Mouse (Mus musculus): Measurements from ENCODE around the gene Ptprcap. TPM values are rescaled to one million over a fixed set of nuclear protein-coding genes. Genes with fewer than 3 reads are reported as not detected.
"Not testable (repeated sequence)": the region's sequence is repeated elsewhere in the genome, so short reads cannot be mapped to it uniquely, and the experiment has no call there.

Gene Ptprcap
- polyA plus RNA-seq, 1 experiment from 2014 or later: 13.5 TPM

- peaks cover 17% of the 10 kb centered on the region for H3K4me1 ChIP-seq
- H3K4me2 ChIP-seq: peak overlapping the region; percentile 71
- H3K9me3 ChIP-seq: no peaks in the 10 kb centered on the region
- H3K27me3 ChIP-seq: no peaks in the 10 kb centered on the region
- no peak for ATAC-seq (ENCODE audit: borderline replicate concordance, extremely low read depth, low FRiP score, low TSS enrichment)
- 54% methylated on average over 7 of the region's 7 CpGs for WGBS
- H3K27ac ChIP-seq: no peak overlapping the region
- peaks cover 33% of the 10 kb centered on the region for H3K36me3 ChIP-seq
- peak overlapping the region; percentile 78 for H3K4me3 ChIP-seq
- peak overlapping the region; percentile 79 for H3K9ac ChIP-seq
Observed at GRCm38 (mm10) chr19:4126759-4127495, 26.5 kb upstream of the Ptprcap start.

GRCm38 (mm10) chr19:4129462-4129861, 23.9 kb upstream of the Ptprcap start:
- 85% methylated on average over 7 of the region's 7 CpGs for WGBS

GRCm38 (mm10) chr19:4130106-4130505, 23.3 kb upstream of the Ptprcap start:
- no peak overlapping the region for H3K9ac ChIP-seq
- 80% methylated on average over 4 of the region's 4 CpGs for WGBS

More at GRCm38 (mm10) chr19:4129462-4129861, 23.9 kb upstream of the Ptprcap start:
- Histone ChIP-seq H3K4me1 (peaks cover 17% of the 10 kb centered on the region), H3K27ac (no peak overlapping the region), H3K4me3 (no peak overlapping the region), H3K4me2 (no peak overlapping the region), H3K36me3 (peaks cover 46% of the 10 kb centered on the region), H3K9me3 (no peaks in the 10 kb centered on the region), H3K27me3 (no peaks in the 10 kb centered on the region), H3K9ac (no peak overlapping the region)
- ATAC-seq (ENCODE audit: borderline replicate concordance, extremely low read depth, low FRiP score, low TSS enrichment): no peak

DNA sequence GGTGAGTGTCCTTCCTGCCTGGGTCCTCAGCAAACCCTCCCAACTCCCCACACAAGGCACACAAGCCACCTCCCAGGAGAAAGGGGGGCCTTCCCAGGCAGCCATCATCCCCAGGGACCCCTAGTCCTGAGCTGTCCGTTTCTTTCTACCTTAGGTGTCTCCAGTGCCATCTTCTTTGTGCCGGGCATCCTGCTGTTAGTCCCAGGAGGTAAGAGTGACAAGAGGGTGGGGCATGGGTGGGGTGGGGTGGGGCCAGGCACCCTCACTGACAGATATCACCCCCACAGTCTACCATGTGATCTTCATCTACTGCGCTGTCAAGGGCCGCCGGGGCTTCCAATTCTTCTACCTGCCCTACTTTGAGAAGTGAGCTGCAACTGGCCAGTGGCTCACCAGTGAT, 22.3 kb upstream of the Ptprcap start:
- Histone ChIP-seq H3K9me3 (no peaks in the 10 kb centered on the region), H3K4me1 (peaks cover 14% of the 10 kb centered on the region), H3K27ac (no peak overlapping the region), H3K27me3 (no peaks in the 10 kb centered on the region), H3K4me3 (no peak overlapping the region), H3K4me2 (no peak overlapping the region), H3K36me3 (peaks cover 46% of the 10 kb centered on the region), H3K9ac (no peak overlapping the region)
- 86% methylated on average over 5 of the region's 5 CpGs for WGBS
- ATAC-seq (ENCODE audit: borderline replicate concordance, extremely low read depth, low FRiP score, low TSS enrichment): no peak

More at GRCm38 (mm10) chr19:4130106-4130505, 23.3 kb upstream of the Ptprcap start:
- Histone ChIP-seq H3K27ac (no peak overlapping the region), H3K4me3 (no peak overlapping the region), H3K4me2 (no peak overlapping the region), H3K27me3 (no peaks in the 10 kb centered on the region), H3K36me3 (peaks cover 46% of the 10 kb centered on the region), H3K4me1 (peaks cover 14% of the 10 kb centered on the region), H3K9me3 (no peaks in the 10 kb centered on the region)
- no peak for ATAC-seq (ENCODE audit: borderline replicate concordance, extremely low read depth, low FRiP score, low TSS enrichment)

DNA sequence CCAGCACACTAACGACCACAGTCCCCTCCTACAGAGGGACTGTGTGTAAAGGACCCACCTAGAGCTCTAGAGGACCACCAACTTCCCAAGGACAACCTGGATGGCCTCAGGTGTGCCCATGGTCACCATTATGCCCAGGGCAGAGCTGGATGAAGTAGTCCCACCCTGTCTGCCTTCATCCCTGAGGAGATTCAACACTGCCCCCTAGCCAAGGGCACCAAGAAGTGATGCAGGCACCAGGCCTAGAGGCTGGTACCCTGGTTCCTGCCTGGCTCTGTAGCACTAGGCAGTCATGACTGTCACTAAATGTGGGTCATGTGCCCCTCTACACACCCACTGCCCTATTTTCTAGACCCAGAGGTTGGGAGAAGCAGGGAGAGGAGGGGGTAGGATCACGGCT, 21.6 kb upstream of the Ptprcap start:
- peaks cover 10% of the 10 kb centered on the region for H3K4me1 ChIP-seq
- H3K9ac ChIP-seq: no peak overlapping the region
- H3K4me2 ChIP-seq: no peak overlapping the region
- H3K36me3 ChIP-seq: peaks cover 46% of the 10 kb centered on the region
- no peak overlapping the region for H3K27ac ChIP-seq
- no peaks in the 10 kb centered on the region for H3K27me3 ChIP-seq
- no peaks in the 10 kb centered on the region for H3K9me3 ChIP-seq
- 77% methylated on average over 2 of the region's 2 CpGs for WGBS
- H3K4me3 ChIP-seq: no peak overlapping the region
- ATAC-seq (ENCODE audit: borderline replicate concordance, extremely low read depth, low FRiP score, low TSS enrichment): no peak

- Histone ChIP-seq H3K4me1 (no peaks in the 10 kb centered on the region), H3K9me3 (no peaks in the 10 kb centered on the region), H3K4me3 (no peak overlapping the region), H3K4me2 (no peak overlapping the region), H3K27me3 (no peaks in the 10 kb centered on the region), H3K9ac (no peak overlapping the region), H3K36me3 (peaks cover 27% of the 10 kb centered on the region), H3K27ac (no peak overlapping the region)
- ATAC-seq (ENCODE audit: borderline replicate concordance, extremely low read depth, low FRiP score, low TSS enrichment): no peak
- WGBS: 78% methylated on average over 4 of the region's 4 CpGs
Observed at GRCm38 (mm10) chr19:4134354-4134753, 19.1 kb upstream of the Ptprcap start.

DNA sequence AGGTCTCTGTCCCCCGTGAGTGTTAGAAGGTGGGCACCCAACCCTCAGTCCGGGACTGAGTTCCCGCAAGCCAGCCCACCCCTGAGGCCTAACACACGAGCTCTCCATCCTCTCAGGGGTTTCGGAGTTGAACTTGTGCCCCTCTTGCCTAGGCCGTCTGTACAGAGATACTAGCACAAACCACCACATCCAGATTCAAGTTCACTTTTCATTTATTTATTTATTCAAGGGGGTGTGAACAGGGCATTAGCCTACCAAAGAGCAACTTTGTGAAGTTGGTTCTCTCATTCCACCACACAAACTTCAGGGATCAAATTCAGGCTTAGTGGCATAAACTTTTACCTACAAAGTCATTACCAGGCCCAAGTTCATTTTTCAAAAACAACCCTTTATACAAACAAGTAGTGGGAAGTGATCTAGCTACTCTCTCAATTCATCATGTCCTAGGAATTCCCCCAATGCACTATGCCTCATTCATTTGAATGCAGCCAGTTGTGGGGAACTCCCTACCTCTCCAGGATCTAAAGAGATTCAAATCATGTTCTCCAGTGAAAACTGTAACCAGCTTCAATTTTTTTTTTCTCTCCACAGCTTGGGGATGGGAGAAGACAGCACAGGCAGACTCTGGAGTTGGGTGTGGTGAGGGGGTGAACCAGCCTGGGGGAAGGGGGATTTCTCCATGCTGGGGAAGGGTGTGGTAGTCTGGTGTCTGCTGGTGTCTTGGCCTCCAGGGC, 18.0 kb upstream of the Ptprcap start:
- not testable (repeated sequence) for H3K4me3 ChIP-seq; H3K9me3 ChIP-seq; H3K27ac ChIP-seq; H3K4me1 ChIP-seq; ATAC-seq (ENCODE audit: borderline replicate concordance, extremely low read depth, low FRiP score, low TSS enrichment); H3K9ac ChIP-seq; H3K4me2 ChIP-seq; H3K27me3 ChIP-seq
- 65% methylated on average over 6 of the region's 6 CpGs for WGBS
- H3K36me3 ChIP-seq: peaks cover 21% of the 10 kb centered on the region

DNA sequence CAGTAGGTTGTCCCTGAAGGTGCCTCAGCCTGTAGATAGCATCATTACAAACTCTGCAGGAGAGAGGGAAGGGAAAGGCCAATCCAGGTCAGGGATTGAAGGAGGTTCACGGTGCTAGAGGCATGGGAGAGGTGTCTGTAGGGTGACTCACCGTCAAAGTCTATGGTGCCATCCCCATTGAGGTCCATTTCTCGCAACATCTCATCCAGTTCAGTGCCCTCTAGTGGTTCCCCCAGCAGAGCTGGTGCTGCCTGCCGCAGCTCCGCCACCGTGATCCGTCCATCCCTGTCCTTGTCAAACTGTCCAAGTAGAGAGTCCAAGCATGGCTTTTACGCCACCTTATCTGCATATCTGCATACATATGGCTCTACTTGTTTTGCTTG, 17.4 kb upstream of the Ptprcap start:
- peaks cover 21% of the 10 kb centered on the region for H3K36me3 ChIP-seq
- H3K9ac ChIP-seq; H3K27ac ChIP-seq; H3K27me3 ChIP-seq; H3K9me3 ChIP-seq; ATAC-seq (ENCODE audit: borderline replicate concordance, extremely low read depth, low FRiP score, low TSS enrichment); H3K4me3 ChIP-seq; H3K4me2 ChIP-seq; H3K4me1 ChIP-seq: not testable (repeated sequence)
- 13% methylated on average over 8 of the region's 8 CpGs for WGBS

- no peak overlapping the region for H3K4me3 ChIP-seq
- H3K9me3 ChIP-seq: no peaks in the 10 kb centered on the region
- H3K9ac ChIP-seq: no peak overlapping the region
- no peaks in the 10 kb centered on the region for H3K27me3 ChIP-seq
- no peak overlapping the region for H3K4me2 ChIP-seq
- peaks cover 17% of the 10 kb centered on the region for H3K36me3 ChIP-seq
- 72% methylated on average over 5 of the region's 5 CpGs for WGBS
- no peak for ATAC-seq (ENCODE audit: borderline replicate concordance, extremely low read depth, low FRiP score, low TSS enrichment)
- no peaks in the 10 kb centered on the region for H3K4me1 ChIP-seq
- H3K27ac ChIP-seq: no peak overlapping the region
Observed at GRCm38 (mm10) chr19:4136463-4136862, 16.9 kb upstream of the Ptprcap start.

- WGBS: 83% methylated on average over 5 of the region's 5 CpGs
Observed at GRCm38 (mm10) chr19:4137913-4138312, 15.5 kb upstream of the Ptprcap start.

DNA sequence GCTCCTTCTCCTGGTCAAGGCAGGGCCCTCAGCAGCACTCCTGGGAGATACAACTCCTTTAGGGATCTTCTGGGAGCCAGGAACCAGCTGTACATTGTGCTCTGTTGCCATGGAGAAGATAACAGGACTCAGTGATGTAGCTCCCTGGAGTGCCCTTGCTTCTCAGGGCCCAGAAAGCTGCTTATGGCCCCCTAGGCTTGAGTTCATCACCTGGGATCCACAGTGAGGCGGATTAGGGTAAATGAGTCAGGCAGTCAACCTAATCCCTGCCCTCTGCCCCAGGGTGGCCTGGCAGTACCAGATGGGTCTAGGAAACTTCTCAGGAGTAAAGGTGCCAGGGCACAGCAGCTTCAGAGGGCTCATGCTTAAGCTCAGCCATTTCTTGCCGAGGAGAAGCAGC, 14.0 kb upstream of the Ptprcap start, which contains the start of gene Gpr152:
Gene Gpr152 (plus strand): TSS at position 342 of the 400 bp plus-strand sequence.
- Histone ChIP-seq H3K4me3 (no peak within 1 kb of the TSS), H3K9ac (no peak within 1 kb of the TSS), H3K4me1 (no peaks in the 10 kb centered on the region), H3K36me3 (no peaks in the 10 kb centered on the region), H3K9me3 (no peaks in the 10 kb centered on the region), H3K4me2 (no peak within 1 kb of the TSS), H3K27me3 (no peaks in the 10 kb centered on the region), H3K27ac (no peak within 1 kb of the TSS)
- WGBS: 75% methylated on average over 2 of the region's 2 CpGs
- ATAC-seq (ENCODE audit: borderline replicate concordance, extremely low read depth, low FRiP score, low TSS enrichment): no peak

More at GRCm38 (mm10) chr19:4137913-4138312, 15.5 kb upstream of the Ptprcap start:
- Histone ChIP-seq H3K4me2 (no peak overlapping the region), H3K27ac (no peak overlapping the region), H3K4me1 (no peaks in the 10 kb centered on the region), H3K9me3 (no peaks in the 10 kb centered on the region), H3K36me3 (peaks cover 2% of the 10 kb centered on the region; the same call in 1 of the 2 replicates), H3K4me3 (no peak overlapping the region), H3K9ac (no peak overlapping the region), H3K27me3 (no peaks in the 10 kb centered on the region)
- ATAC-seq (ENCODE audit: borderline replicate concordance, extremely low read depth, low FRiP score, low TSS enrichment): no peak

GRCm38 (mm10) chr19:4140147-4140546, 13.3 kb upstream of the Ptprcap start:
- H3K4me2 ChIP-seq: no peak overlapping the region
- H3K9ac ChIP-seq: no peak overlapping the region
- no peak overlapping the region for H3K4me3 ChIP-seq
- ATAC-seq (ENCODE audit: borderline replicate concordance, extremely low read depth, low FRiP score, low TSS enrichment): no peak
- H3K27me3 ChIP-seq: no peaks in the 10 kb centered on the region
- no peaks in the 10 kb centered on the region for H3K36me3 ChIP-seq
- H3K9me3 ChIP-seq: no peaks in the 10 kb centered on the region
- H3K4me1 ChIP-seq: no peaks in the 10 kb centered on the region
- no peak overlapping the region for H3K27ac ChIP-seq
- WGBS: 64% methylated on average over 6 of the region's 6 CpGs

Measured in lung, embryonic 15.5 days (tissue).